Mouse (Mus musculus): ENCODE results near the gene Cdk4. TPM values are rescaled to one million over a fixed set of nuclear protein-coding genes. Genes with fewer than 3 reads are reported as not detected.

The Cdk4 gene
- 209 and 225 TPM in 2 replicates for polyA plus RNA-seq (2015; fragmentation: Nextera tagmentation; extraction: Ambion mirVana)

DNA sequence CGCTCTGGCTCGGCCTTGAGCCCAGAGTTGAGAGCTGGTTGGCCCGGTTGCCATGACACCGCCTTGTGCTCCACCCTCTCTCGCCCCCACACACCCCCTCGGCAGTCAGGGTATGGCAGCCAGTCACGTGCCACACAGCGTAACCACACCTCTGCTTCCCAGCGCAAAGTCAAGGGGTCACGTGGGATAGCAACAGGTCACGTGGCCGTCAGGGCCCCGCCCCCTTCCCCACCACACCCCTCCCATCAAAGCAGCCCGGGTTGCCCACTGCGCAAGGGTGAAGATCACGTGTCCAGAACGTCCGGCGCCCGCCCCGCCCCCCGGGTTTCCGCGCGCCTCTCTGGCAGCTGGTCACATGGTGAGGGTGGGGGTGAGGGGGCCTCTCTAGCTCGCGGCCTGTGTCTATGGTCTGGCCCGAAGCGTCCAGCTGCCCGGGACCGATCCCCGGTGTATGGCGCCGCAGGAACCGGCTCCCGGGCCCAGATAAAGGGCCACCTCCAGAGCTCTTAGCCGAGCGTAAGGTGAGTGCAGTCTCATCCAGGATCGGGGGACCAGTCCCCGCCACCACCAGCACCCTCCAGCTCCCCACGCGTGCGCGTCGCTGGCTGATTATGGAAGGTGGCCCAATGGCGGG is at the start of gene Cdk4:
Gene Cdk4 (plus strand): TSS at position 296 of the 634 bp plus-strand sequence.
- ATAC-seq (peak; percentile 91), DNase-seq (peak; percentile 98)
- Histone ChIP-seq H3K9ac (replicated peaks) (peak within 1 kb of the TSS; percentile 88), H3K4me2 (ENCODE audit: low read depth, low read length) (peak within 1 kb of the TSS; percentile 95), H3K4me3 (ENCODE audit: low read depth, low read length) (peak within 1 kb of the TSS; percentile 80), H3K27ac (ENCODE audit: low read depth) (peak within 1 kb of the TSS; percentile 87), H3K9me3 (ENCODE audit: low read length) (no peaks in the 10 kb centered on the region), H3K4me1 (ENCODE audit: insufficient read depth) (peaks cover 38% of the 10 kb centered on the region), H3K36me3 (replicated peaks; ENCODE audit: insufficient read depth, low read length) (peaks cover 28% of the 10 kb centered on the region), H3K27me3 (ENCODE audit: insufficient read depth, low read length) (peaks cover 33% of the 10 kb centered on the region)
- WGBS (ENCODE audit: insufficient replicate concordance) = under 1% methylated on average over 45 of the region's 46 CpGs
- TF ChIP-seq EP300 (IDR thresholded peaks at IDR 0.05; ENCODE audit: low read depth) (peak; percentile 50; the same call in 1 of the 2 replicates), CTCF (IDR thresholded peaks at IDR 0.05; ENCODE audit: low read depth) (no peak)

GRCm38 (mm10) chr10:127016488-127016887 is 46.8 kb upstream of the Cdk4 start:
- Histone ChIP-seq H3K27me3 (ENCODE audit: insufficient read depth, low read length) (no peaks in the 10 kb centered on the region; the same call in 1 of the 2 replicates), H3K9me3 (ENCODE audit: low read length) (no peaks in the 10 kb centered on the region), H3K9ac (replicated peaks) (no peak overlapping the region), H3K4me1 (ENCODE audit: insufficient read depth) (no peaks in the 10 kb centered on the region), H3K4me3 (ENCODE audit: low read depth, low read length) (no peak overlapping the region), H3K4me2 (ENCODE audit: low read depth, low read length) (no peak overlapping the region), H3K27ac (ENCODE audit: low read depth) (no peak overlapping the region), H3K36me3 (replicated peaks; ENCODE audit: insufficient read depth, low read length) (no peaks in the 10 kb centered on the region)
- 61% methylated on average over 5 of the region's 5 CpGs for WGBS (ENCODE audit: insufficient replicate concordance)
- no peak for DNase-seq
- TF ChIP-seq CTCF (IDR thresholded peaks at IDR 0.05; ENCODE audit: low read depth) (peak; percentile 54), EP300 (IDR thresholded peaks at IDR 0.05; ENCODE audit: low read depth) (no peak)
- ATAC-seq = no peak

- Histone ChIP-seq H3K4me1 (ENCODE audit: insufficient read depth) (no peaks in the 10 kb centered on the region), H3K9ac (replicated peaks) (no peak overlapping the region), H3K4me2 (ENCODE audit: low read depth, low read length) (no peak overlapping the region), H3K27ac (ENCODE audit: low read depth) (no peak overlapping the region), H3K27me3 (ENCODE audit: insufficient read depth, low read length) (no peaks in the 10 kb centered on the region; the same call in 1 of the 2 replicates), H3K4me3 (ENCODE audit: low read depth, low read length) (no peak overlapping the region), H3K36me3 (replicated peaks; ENCODE audit: insufficient read depth, low read length) (0 out of 2 replicates have a peak, but pooled peaks cover 2% of the 10 kb centered on the region), H3K9me3 (ENCODE audit: low read length) (no peaks in the 10 kb centered on the region)
- 19% methylated on average over 2 of the region's 2 CpGs for WGBS (ENCODE audit: insufficient replicate concordance)
- DNase-seq (no peak), ATAC-seq (no peak)
- TF ChIP-seq CTCF (IDR thresholded peaks at IDR 0.05; ENCODE audit: low read depth) (no peak), EP300 (IDR thresholded peaks at IDR 0.05; ENCODE audit: low read depth) (no peak)
Observed at GRCm38 (mm10) chr10:127017071-127017470, 46.3 kb upstream of the Cdk4 start.

DNA sequence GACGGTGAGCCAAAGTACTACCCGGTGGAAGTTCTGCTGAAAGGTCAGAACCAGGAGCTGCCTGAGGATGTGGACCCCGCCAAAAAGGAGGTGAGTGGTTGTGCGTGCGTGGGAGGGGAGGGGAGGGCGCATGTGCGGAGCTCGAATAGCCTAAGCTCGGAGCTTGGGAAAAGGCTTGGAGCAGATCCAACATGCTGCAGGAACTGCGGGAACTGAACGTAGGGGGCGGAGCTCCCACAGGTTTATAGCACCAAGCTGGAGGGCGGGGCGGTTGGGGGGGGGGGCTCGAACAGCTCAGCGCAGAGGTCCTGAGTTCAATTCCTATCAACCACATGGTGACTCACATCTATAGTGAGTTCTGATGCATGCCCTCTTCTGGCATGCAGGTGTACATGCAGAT is 44.9 kb upstream of the Cdk4 start:
- TF ChIP-seq EP300 (IDR thresholded peaks at IDR 0.05; ENCODE audit: low read depth) = no peak
- no peak for TF ChIP-seq CTCF (IDR thresholded peaks at IDR 0.05; ENCODE audit: low read depth)
- Histone ChIP-seq H3K4me3 (ENCODE audit: low read depth, low read length) (no peak overlapping the region), H3K9ac (replicated peaks) (no peak overlapping the region), H3K9me3 (ENCODE audit: low read length) (no peaks in the 10 kb centered on the region), H3K27ac (ENCODE audit: low read depth) (no peak overlapping the region), H3K27me3 (ENCODE audit: insufficient read depth, low read length) (no peaks in the 10 kb centered on the region; the same call in 1 of the 2 replicates), H3K4me2 (ENCODE audit: low read depth, low read length) (no peak overlapping the region), H3K36me3 (replicated peaks; ENCODE audit: insufficient read depth, low read length) (peaks cover 11% of the 10 kb centered on the region), H3K4me1 (ENCODE audit: insufficient read depth) (no peaks in the 10 kb centered on the region)
- DNase-seq (no peak), ATAC-seq (no peak)
- 82% methylated on average over 16 of the region's 16 CpGs for WGBS (ENCODE audit: insufficient replicate concordance)

DNA sequence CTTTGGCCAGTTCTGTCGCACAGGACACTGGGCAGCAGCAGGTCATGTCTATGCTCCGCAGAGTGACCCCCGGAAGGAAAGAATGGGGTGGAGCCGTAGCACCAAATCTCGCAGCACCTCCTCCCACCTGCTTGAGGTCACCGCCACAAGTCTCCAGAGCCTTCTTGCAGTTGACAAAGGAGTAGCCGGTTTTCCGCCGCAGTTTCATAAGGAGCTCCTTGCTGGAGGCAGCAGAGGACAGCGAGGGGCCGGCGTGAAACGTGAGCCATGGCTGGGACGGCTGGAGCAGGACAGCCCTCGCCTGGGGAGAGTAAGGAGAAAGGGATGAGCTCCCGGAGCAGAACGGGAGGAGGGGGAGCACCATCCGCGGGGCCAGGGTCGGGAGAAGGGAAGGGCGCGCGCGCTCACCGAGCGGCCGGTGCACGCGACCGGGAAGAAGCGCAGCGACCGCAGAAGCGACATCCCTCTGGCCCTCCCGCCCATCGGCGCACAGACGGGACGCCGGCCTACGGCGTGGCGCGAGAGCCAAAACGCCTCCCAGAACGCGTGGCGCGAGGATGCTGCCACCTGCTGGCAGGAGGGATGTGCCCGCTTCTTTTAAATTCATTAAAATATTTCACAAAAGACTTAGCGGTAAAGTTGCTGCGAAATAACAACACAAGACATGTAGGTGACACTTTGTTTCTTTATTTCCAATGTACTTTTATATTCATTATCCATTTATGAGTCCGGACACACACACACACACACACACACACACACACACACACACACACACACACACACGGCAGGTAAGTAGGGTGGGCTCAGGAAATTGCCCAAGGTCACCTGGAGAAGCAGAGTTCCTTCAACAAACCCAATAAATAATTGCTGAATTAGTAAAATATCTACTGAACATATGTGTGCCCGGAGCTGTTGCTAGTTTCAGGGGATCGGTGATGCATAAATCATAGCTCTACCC is 32.7 kb upstream of the Cdk4 start, which contains the start of gene Tsfm:
Gene Tsfm (minus strand): TSS at position 505 of the 961 bp plus-strand sequence.
- H3K4me2 ChIP-seq (ENCODE audit: low read depth, low read length) = peak within 1 kb of the TSS; percentile 85
- 5% methylated on average over 56 of the region's 56 CpGs for WGBS (ENCODE audit: insufficient replicate concordance)
- H3K4me1 ChIP-seq (ENCODE audit: insufficient read depth) = 0 out of 2 replicates have a peak, but pooled peaks cover 4% of the 10 kb centered on the region
- H3K4me3 ChIP-seq (ENCODE audit: low read depth, low read length) = peak within 1 kb of the TSS; percentile 72
- peak; percentile 92 for ATAC-seq
- H3K9ac ChIP-seq (replicated peaks) = peak within 1 kb of the TSS; percentile 73
- peak; percentile 94 for DNase-seq
- H3K27me3 ChIP-seq (ENCODE audit: insufficient read depth, low read length) = no peaks in the 10 kb centered on the region
- peaks cover 14% of the 10 kb centered on the region; the same call in 1 of the 2 replicates for H3K36me3 ChIP-seq (replicated peaks; ENCODE audit: insufficient read depth, low read length)
- H3K27ac ChIP-seq (ENCODE audit: low read depth) = peak within 1 kb of the TSS; percentile 30; the same call in 1 of the 2 replicates
- no peaks in the 10 kb centered on the region for H3K9me3 ChIP-seq (ENCODE audit: low read length)
- TF ChIP-seq CTCF (IDR thresholded peaks at IDR 0.05; ENCODE audit: low read depth) = peak; percentile 99
- no peak for TF ChIP-seq EP300 (IDR thresholded peaks at IDR 0.05; ENCODE audit: low read depth)

Data from liver, postnatal 0 days (tissue).